Mouse (Mus musculus) CD8-positive naive resting alpha-beta T cell, adult 2 months (primary cell): Measurements from ENCODE around the gene Cdkl4.

ENCODE experiments used
- DNase-seq, 2 experiments: peaks; one replicate each; pipeline ENCODE4 v3.0.0; 2022; ENCODE audit warnings: low read depth in 2 of 2, low spot score in 2 of 2

Gene Cdkl4

DNA sequence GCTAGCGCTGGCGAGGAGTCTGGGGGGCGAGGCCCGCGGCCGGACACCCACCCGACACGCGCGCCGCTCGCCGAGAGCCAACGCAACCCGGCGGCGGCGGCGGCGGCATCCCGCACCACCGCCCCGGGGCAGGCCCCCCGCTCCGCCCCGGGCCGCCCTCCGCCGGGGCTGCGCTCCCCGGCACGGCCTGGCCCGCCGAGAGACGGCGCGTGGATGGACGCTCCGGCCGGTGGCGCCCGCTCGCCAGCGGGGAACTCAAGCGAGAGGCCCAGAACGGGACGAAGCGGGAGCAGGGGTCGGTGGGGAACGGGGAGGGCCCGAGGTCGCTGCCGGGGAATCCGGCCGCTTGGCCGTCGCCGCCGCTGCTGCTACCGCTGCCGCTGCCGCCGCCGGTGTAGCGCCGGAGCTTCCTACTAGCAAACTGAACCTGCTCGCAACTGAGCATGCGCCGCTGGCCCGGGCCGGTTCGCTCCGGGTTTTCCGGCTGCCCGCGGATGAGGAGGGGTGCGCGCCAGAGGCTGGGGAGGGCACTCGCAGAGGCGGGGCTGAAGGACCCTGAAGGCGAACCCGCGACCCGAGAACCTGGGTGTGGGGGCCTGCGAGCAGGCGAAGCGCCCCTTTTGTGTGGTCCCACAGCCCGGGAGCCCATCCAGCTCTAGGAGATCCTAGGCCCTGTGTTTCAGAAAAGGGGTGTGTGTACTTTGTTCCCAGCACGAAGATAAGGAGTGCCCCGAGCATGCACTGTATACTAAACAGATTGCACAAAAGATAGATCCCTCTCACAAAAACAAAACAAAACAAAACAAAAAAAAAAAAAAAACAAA lies 97.4 kb downstream of the Cdkl4 start, which contains the start of gene Sos1:
Sos1 (minus strand) TSS at position 423 of the 824 bp plus-strand sequence.
- DNase-seq = peak; percentile 90 to 94

DNA sequence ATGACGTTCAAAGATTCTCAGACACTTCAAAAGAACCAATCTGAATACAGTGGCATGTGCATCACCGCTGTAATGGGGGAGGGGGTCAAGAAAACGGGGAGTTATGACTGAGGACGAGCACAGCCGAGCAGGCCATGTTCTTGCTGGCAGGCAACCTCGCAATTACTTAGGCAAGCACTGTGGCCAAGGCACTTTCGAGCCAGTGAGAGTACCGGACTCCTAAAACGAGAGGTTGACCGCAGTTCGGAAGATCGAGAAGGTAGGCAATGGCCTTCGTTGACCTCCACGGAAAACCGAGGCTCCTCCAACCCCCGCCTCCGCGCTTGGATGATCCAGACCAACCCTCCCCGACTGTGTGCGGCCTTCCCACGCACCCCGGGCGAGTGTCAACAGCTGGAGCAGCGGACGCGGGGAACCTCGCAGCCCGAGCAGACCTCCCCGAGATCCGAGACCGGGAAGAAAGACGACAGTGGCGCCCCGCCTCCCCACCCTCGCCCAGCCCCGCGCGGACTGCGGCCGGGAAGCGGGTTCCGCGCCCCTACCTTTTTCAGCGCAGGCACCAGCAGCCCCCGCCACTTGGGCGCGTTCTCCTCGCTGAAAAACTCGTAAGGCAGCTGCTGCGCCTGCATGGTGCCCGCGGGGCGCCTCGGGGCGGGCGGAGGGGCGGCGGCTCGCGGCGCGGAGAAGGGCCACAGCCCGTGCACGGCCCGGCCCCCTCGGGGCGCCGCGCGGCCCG lies 98.2 kb downstream of the Cdkl4 start:
- DNase-seq = peak; percentile 71 to 80

DNA sequence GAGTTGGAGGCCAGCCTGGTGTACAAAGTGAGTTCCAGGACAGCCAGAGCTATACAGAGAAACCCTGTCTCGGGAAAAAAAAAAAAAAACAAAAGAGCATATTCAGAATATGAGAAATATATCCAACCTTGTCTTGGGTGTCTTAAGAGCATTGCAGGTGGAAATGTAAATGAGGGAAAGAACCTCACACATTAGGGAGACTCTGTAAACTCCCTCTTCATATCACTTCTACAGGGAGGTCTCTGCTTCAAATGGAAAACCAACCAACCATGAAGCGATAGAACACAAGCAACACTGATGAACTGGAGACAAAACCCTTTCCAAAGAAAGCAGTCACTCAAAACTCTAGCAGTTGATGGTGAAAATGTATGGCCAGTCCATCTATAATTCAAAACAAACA lies 99.9 kb downstream of the Cdkl4 start:
- no peak for DNase-seq

- DNase-seq = no peak
Measured at GRCm38 (mm10) chr17:80476496-80476895, 101.1 kb downstream of the Cdkl4 start.
